9 mouse cellular contexts compared by ENCODE assay signal in the genomic region with DNA sequence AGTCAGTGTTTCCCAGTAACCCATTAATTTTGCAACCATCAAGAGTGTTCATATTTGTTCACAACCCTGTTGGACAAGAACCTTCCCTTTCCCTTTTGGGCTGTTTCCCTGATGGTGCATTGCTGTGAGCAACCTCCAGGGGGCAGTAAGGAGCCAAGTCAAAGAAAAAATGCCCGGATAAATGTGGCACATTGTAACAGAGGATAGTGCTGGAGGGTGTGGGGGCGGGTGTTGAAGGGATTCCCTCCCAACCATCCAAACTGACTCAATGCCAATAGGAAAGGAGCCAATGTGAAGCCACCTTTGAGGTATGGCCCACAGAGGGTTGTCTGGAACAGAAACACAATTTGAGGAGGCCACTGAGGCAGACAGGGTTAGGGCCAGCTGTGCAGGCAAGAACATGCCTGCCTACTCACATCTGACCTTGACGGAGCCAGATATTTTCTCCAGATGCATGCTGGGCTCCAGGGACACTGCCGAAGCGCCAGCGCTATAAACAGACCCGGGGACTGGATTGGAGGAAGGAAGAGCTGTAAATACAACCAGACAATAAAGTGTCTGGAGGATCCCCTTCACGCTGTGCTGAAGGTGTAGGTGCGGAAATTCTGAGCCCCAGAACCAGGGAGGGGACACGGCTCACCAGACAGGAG. TPM values are rescaled to one million over a fixed set of nuclear protein-coding genes. Genes with fewer than 3 reads are reported as not detected.
A peak's percentile ranks its signal among the peaks of the same experiment; 100 is the strongest.
DNase-seq lines count a peak whose midpoint lies in the region; ATAC-seq and TF ChIP-seq lines count a peak whose summit lies in the region.
"Had no signal": no experiment of that assay in that cellular context is flagged by ENCODE, and none has a peak within 500 bp of the region (broad histone marks: within the 10 kb centered on the region; RNA-seq: fewer than 3 reads in every experiment).

No protein-coding gene starts in this region.

- peak; percentile 98 for DNase-seq in heart, adult 11 months
- peak; percentile 43 to 66 for DNase-seq in cerebellum, adult 2 months
- DNase-seq in forebrain, postnatal 0 days: peak; percentile 67
- DNase-seq in layer of hippocampus, postnatal 14 days (ENCODE audit: low spot score in 2 of 2): peak; percentile 59 to 64
- peak; percentile 77 for DNase-seq in lung, postnatal 36 days
- DNase-seq in right cerebral cortex, postnatal 14 days: peak; percentile 63

- H3K27ac ChIP-seq in heart, embryonic 11.5 days (ENCODE audit: low read depth, low read length): no peak overlapping the region
- no peak overlapping the region for H3K27ac ChIP-seq in cerebellum, adult 2 months (ENCODE audit: insufficient read depth, low read length)
- no peak overlapping the region for H3K27ac ChIP-seq in forebrain, postnatal 0 days (ENCODE audit: low read depth, low read length)

- 47% methylated on average over 10 of the region's 10 CpGs for WGBS in heart, embryonic 11.5 days (ENCODE audit: insufficient replicate concordance)
- 28% methylated on average over 10 of the region's 10 CpGs for WGBS in cerebellum, adult 2 months
- WGBS in forebrain, postnatal 0 days: 47% methylated on average over 10 of the region's 10 CpGs

- H3K36me3 ChIP-seq in heart, embryonic 11.5 days (ENCODE audit: control insufficient read depth, insufficient read depth, low read length): no peaks in the 10 kb centered on the region
- H3K36me3 ChIP-seq in forebrain, postnatal 0 days (ENCODE audit: insufficient read depth): no peaks in the 10 kb centered on the region

- H3K4me1 ChIP-seq in heart, embryonic 11.5 days (ENCODE audit: control insufficient read depth, insufficient read depth, low read length): no peaks in the 10 kb centered on the region
- no peaks in the 10 kb centered on the region for H3K4me1 ChIP-seq in cerebellum, adult 2 months (ENCODE audit: control insufficient read depth, insufficient read depth, low read length)
- H3K4me1 ChIP-seq in forebrain, postnatal 0 days (ENCODE audit: insufficient read depth): 0 out of 2 replicates have a peak, but pooled peaks cover 2% of the 10 kb centered on the region

- no peak for TF ChIP-seq POLR2A in cerebellum, adult 2 months (IDR thresholded peaks at IDR 0.05; ENCODE audit: borderline replicate concordance, insufficient read depth, low read length)

- ATAC-seq in heart, embryonic 11.5 days (replicated peaks; ENCODE audit: insufficient number of reproducible peaks, low FRiP score, low TSS enrichment): no peak
- ATAC-seq in forebrain, postnatal 0 days: no peak
- peak; percentile 25 to 33; a peak in 2 of 4 replicates for ATAC-seq in hematopoietic stem cell, adult 5-6 weeks (replicated peaks in 1 of 2; ENCODE audit: insufficient read depth in 1 of 2, low FRiP score in 2 of 2, low TSS enrichment in 1 of 2, low read depth in 1 of 2, poor library complexity in 2 of 2, severe bottlenecking in 2 of 2)
- ATAC-seq: Patski had no signal

- no peak overlapping the region for H3K4me2 ChIP-seq in heart, embryonic 11.5 days
- no peak overlapping the region for H3K4me2 ChIP-seq in forebrain, postnatal 0 days (ENCODE audit: low read depth)

- H3K27me3 ChIP-seq in heart, embryonic 11.5 days (ENCODE audit: control insufficient read depth, insufficient read depth, low read length): peaks cover 6% of the 10 kb centered on the region; the same call in 1 of the 2 replicates
- no peaks in the 10 kb centered on the region for H3K27me3 ChIP-seq in cerebellum, adult 2 months (ENCODE audit: control insufficient read depth, insufficient read depth, low read length)
- no peaks in the 10 kb centered on the region for H3K27me3 ChIP-seq in forebrain, postnatal 0 days (ENCODE audit: insufficient read depth, low read length)
- H3K27me3 ChIP-seq: Patski had no signal

- no peaks in the 10 kb centered on the region for H3K9me3 ChIP-seq in heart, embryonic 11.5 days (replicated peaks; ENCODE audit: control insufficient read depth, low read length)
- no peaks in the 10 kb centered on the region for H3K9me3 ChIP-seq in forebrain, postnatal 0 days (ENCODE audit: low read length)

- no peak overlapping the region for H3K9ac ChIP-seq in heart, embryonic 11.5 days (ENCODE audit: low read depth, low read length)
- H3K9ac ChIP-seq in forebrain, postnatal 0 days: no peak overlapping the region

- TF ChIP-seq CTCF in cerebellum, adult 2 months (IDR thresholded peaks at IDR 0.05; ENCODE audit: borderline replicate concordance, insufficient read depth, low read depth, low read length): peak; percentile 80
- peak; percentile 84 for TF ChIP-seq CTCF in forebrain, postnatal 0 days (IDR thresholded peaks at IDR 0.05; ENCODE audit: low read depth)

- H3K4me3 ChIP-seq in heart, embryonic 11.5 days (ENCODE audit: low read depth, low read length): no peak overlapping the region
- no peak overlapping the region for H3K4me3 ChIP-seq in cerebellum, adult 2 months (replicated peaks; ENCODE audit: insufficient read depth, low read depth, low read length)
- H3K4me3 ChIP-seq in forebrain, postnatal 0 days (ENCODE audit: low read depth, low read length): no peak overlapping the region

RNA-seq across cellular contexts. Expression of gene Grifin, which starts 3.6 kb away (rescaled TPM):
- 0.74 TPM in 1 of 2 replicates, not detected in the other for polyA plus RNA-seq in heart, embryonic 11.5 days (2014; fragmentation: Nextera tagmentation; extraction: Ambion mirVana)
- 0.82 and 1.4 TPM in 2 replicates for polyA plus RNA-seq in cerebellum, adult 2 months (2012; rRNA removed)
- total RNA-seq in forebrain, postnatal 0 days (2014; rRNA removed): not detected in 2 replicates
- 0.36 TPM in 1 of 2 replicates, not detected in the other for polyA plus RNA-seq in forebrain, postnatal 0 days (2015; fragmentation: Nextera tagmentation; extraction: Ambion mirVana)
- not detected in 2 replicates for total RNA-seq in hematopoietic stem cell, adult 5-6 weeks (2017)
- total RNA-seq in layer of hippocampus, postnatal 14 days (2021): not detected

RNA-seq across cellular contexts. Expression of gene Lfng, which starts 38.7 kb away (rescaled TPM):
- polyA plus RNA-seq in heart, embryonic 11.5 days (2014; fragmentation: Nextera tagmentation; extraction: Ambion mirVana): 2.8 and 3.3 TPM in 2 replicates
- 48.7 and 53.4 TPM in 2 replicates for polyA plus RNA-seq in cerebellum, adult 2 months (2012; rRNA removed)
- total RNA-seq in forebrain, postnatal 0 days (2014; rRNA removed): 39.4 and 53.7 TPM in 2 replicates
- 19.2 and 23.0 TPM in 2 replicates for polyA plus RNA-seq in forebrain, postnatal 0 days (2015; fragmentation: Nextera tagmentation; extraction: Ambion mirVana)
- total RNA-seq in hematopoietic stem cell, adult 5-6 weeks (2017): 33.6 and 67.3 TPM in 2 replicates
- total RNA-seq in layer of hippocampus, postnatal 14 days (2021): 10 to 100 TPM; 35.8 to 39.7 TPM

Comparison
In these comparisons a context has a peak if more than half of its experiments do, and no peak if none do; other contexts are left out.
1. ATAC-seq: peak in hematopoietic stem cell, adult 5-6 weeks (2 of 2); none in heart, embryonic 11.5 days (single experiment) and forebrain, postnatal 0 days (single experiment).
2. Peak in every context shown above with its lines, with median percentiles within 50 percentile points of each other: DNase-seq.